Mouse (Mus musculus): Measurements from ENCODE around the gene Dnmt3b.

Gene Dnmt3b

GRCm38 (mm10) chr2:153649298-153650013 lies at the start of gene Dnmt3b:
Gene Dnmt3b (plus strand): TSS chr2:153649450.
- peak; percentile 79 for DNase-seq (ENCODE audit: low spot score)

- DNase-seq (ENCODE audit: low spot score): peak; percentile 68
These were observed 49.1 kb upstream of the Dnmt3b start for GRCm38 (mm10) chr2:153600021-153600666.

GRCm38 (mm10) chr2:153600667-153601648 lies 48.3 kb upstream of the Dnmt3b start:
- no peak for DNase-seq (ENCODE audit: low spot score)

- DNase-seq (ENCODE audit: low spot score): peak; percentile 51
These were observed 45.5 kb upstream of the Dnmt3b start for GRCm38 (mm10) chr2:153603724-153604123.

- DNase-seq (ENCODE audit: low spot score): no peak
These were observed 42.8 kb upstream of the Dnmt3b start for GRCm38 (mm10) chr2:153606421-153606820.

GRCm38 (mm10) chr2:153607870-153608515 lies 41.3 kb upstream of the Dnmt3b start:
- DNase-seq (ENCODE audit: low spot score): no peak

- no peak for DNase-seq (ENCODE audit: low spot score)
These were observed 40.2 kb upstream of the Dnmt3b start for GRCm38 (mm10) chr2:153609058-153609457.

GRCm38 (mm10) chr2:153609548-153609947 lies 39.7 kb upstream of the Dnmt3b start:
- peak; percentile 93 for DNase-seq (ENCODE audit: low spot score)

- peak; percentile 53 for DNase-seq (ENCODE audit: low spot score)
These were observed 38.6 kb upstream of the Dnmt3b start for GRCm38 (mm10) chr2:153610426-153611240.

- DNase-seq (ENCODE audit: low spot score): no peak
These were observed 38.0 kb upstream of the Dnmt3b start for GRCm38 (mm10) chr2:153611241-153611630.

GRCm38 (mm10) chr2:153611743-153612142 lies 37.5 kb upstream of the Dnmt3b start:
- DNase-seq (ENCODE audit: low spot score): no peak

- no peak for DNase-seq (ENCODE audit: low spot score)
These were observed 36.5 kb upstream of the Dnmt3b start for GRCm38 (mm10) chr2:153612594-153613281.

- DNase-seq (ENCODE audit: low spot score): no peak
These were observed 32.4 kb upstream of the Dnmt3b start for GRCm38 (mm10) chr2:153616893-153617292.

- no peak for DNase-seq (ENCODE audit: low spot score)
These were observed 30.8 kb upstream of the Dnmt3b start for GRCm38 (mm10) chr2:153618439-153618838.

- no peak for DNase-seq (ENCODE audit: low spot score)
These were observed 30.4 kb upstream of the Dnmt3b start for GRCm38 (mm10) chr2:153618889-153619288.

- DNase-seq (ENCODE audit: low spot score): no peak
These were observed 26.8 kb upstream of the Dnmt3b start for GRCm38 (mm10) chr2:153622449-153622848.

GRCm38 (mm10) chr2:153630950-153631349 lies 18.3 kb upstream of the Dnmt3b start:
- DNase-seq (ENCODE audit: low spot score): no peak

GRCm38 (mm10) chr2:153631976-153632870 lies 17.0 kb upstream of the Dnmt3b start, which contains the start of gene Commd7:
Gene Commd7 (minus strand): TSS chr2:153632781.
- peak; percentile 83 for DNase-seq (ENCODE audit: low spot score)

- no peak for DNase-seq (ENCODE audit: low spot score)
These were observed 16.4 kb upstream of the Dnmt3b start for GRCm38 (mm10) chr2:153632871-153633226.
